Mouse (Mus musculus) MEL-GATA-1-ER (cell line): ENCODE measurements around the gene Rmi2.
"Not testable (repeated sequence)": the region's sequence is repeated elsewhere in the genome, so short reads cannot be mapped to it uniquely, and the experiment has no call there.

Experiments
- DNase-seq: peaks from one replicate; pipeline ENCODE4 v3.0.0-alpha.2; 2012; ENCODE audit warnings: low read depth; ENCODE audit errors: extremely low read depth

Rmi2 gene

DNA sequence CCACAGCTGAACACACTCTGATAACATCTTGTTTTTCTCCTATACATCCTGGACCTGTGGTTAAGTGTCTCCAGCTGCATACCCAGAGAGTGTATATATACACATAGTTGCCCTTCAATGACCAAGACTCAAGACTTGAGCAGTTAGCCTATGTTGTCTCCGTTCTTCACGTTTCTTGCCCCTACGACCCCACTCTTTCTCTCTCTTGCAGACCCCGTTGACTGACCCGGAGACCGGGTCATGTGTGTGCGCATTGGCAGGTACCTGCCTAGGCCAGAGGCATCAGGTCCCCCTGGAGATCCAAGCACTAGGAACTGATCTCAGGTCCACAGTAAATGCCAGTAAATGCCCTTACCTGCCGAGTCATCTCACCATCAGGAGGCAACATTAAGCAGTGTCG, 7.6 kb upstream of the Rmi2 start:
- DNase-seq, result no peak

DNA sequence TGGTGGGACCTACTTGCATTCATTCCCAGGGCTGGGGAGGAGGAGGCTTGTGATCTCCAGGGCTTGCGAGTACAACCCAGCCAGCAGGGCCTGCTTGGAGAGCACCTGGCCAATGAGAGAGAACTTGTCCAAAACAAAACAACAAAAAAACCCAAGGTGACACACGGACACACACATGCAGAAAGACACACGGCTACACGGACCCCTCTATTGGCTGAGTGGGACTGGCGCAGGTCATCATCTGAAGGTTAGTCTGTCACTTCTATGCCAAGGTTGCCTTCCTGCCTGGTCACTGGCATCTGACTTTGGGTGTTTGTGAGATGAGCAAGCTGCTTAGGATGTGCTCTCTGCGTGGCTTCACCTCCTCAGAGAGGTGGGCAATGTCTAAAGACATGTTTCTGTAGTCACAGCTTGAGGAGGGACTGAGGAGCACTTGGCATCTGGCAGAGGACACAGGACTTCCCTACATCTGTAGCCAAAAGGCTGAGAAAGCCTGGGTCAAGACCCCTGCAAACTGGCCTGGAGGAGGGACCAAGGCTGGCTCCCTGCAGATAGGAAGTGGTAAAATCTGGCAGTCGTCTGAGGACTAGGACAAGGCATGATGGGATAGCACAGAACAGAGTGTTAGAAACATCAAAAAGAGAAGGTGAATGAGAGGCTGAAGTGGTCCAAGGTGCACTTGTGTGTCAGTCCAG, 6.9 kb upstream of the Rmi2 start:
- no peak for DNase-seq

DNA sequence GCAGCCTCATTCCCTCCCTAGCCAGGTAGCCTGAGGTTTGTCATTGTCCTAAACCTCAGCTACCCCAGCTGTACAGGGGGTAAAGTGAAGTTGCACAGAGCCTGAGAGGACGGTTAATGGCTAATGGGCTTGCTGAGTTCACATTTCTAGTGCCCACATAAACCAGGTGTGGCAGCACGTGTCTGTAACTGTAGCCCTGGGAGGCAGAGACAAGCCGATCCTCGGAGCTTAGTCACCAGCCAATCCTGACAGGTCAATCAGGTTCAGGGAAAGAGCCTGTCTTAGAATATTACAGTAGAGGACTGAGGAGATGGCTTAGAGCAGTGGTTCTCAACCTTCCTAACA, 6.4 kb upstream of the Rmi2 start:
- DNase-seq, result no peak

DNA sequence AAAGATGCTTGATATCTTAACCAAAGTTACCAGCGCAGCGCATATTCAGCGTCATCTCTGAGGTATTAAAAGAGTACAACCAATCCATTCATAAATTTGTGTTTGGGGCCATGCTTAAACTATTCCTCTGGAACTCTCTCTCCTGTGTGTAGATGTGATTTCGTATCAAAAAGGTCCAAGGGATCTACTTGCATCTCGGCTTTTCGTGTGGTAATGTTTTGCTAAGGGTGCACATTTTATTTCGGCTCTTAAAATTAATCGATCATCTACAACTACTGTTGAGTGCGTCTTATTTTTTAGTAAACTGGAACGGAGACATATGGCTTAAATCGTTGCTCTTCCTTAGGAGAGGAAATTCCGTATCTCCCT, 333 bp upstream of the Rmi2 start:
- DNase-seq, result peak; percentile 21

DNA sequence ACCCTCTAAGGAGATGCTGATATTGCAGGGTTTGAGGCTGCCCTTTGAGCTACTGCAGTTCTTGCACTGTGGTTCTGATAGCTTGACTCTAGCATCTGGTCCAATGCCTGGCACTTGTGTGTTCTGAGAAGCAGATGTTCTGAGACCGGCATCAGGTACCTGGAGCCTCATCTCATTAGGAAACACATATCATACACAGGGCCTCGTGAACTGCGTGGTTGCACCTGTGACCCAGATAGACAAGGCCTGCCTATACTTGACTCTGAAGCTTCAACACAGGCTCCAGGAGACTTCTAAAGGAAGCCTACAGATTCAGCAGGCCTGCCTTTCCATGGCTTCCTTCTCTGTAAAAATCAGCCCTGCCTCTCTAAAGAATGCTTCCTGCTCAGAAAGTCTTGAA, 1.5 kb downstream of the Rmi2 start:
- DNase-seq, result no peak

DNA sequence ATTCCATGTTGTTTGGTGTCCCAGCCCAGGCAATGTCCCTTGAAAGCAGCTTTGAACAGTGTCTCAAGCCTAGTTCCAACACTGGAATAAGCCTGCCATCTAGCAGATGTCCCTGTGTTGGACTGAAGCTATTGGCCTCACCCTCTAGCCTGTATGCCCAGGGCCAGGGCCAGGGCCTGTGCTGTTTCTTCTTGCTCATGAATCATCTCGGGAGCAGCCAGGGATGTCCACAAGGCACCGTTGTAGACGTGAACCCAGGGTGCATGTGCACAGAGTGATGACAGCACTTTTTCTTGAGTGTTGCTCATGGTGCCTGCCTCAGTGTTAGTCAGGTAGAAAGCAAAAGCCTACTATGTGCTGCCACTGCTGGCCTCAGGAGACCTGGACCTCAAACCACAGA, 2.4 kb downstream of the Rmi2 start:
- no peak for DNase-seq

DNA sequence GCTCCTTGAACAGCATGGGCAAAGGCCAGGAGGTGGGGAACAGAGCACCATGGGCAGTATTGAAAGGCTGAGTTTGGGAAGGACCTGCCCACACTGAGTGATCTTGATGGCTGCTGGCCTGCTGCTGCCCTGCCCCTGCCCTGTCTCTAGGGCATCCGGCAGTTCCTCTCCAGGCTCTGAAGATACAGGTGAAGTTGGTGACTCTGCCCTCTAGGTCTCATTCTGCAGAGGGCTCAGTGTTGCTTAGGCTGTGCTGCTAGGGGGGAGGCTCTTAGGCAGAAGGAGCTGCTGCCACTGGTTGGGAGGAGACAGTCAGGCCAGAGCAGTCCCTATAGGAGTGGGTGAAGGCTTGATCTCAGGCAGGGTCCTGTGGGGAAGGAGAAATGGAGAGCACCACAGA, 3.0 kb downstream of the Rmi2 start:
- DNase-seq, result no peak

DNA sequence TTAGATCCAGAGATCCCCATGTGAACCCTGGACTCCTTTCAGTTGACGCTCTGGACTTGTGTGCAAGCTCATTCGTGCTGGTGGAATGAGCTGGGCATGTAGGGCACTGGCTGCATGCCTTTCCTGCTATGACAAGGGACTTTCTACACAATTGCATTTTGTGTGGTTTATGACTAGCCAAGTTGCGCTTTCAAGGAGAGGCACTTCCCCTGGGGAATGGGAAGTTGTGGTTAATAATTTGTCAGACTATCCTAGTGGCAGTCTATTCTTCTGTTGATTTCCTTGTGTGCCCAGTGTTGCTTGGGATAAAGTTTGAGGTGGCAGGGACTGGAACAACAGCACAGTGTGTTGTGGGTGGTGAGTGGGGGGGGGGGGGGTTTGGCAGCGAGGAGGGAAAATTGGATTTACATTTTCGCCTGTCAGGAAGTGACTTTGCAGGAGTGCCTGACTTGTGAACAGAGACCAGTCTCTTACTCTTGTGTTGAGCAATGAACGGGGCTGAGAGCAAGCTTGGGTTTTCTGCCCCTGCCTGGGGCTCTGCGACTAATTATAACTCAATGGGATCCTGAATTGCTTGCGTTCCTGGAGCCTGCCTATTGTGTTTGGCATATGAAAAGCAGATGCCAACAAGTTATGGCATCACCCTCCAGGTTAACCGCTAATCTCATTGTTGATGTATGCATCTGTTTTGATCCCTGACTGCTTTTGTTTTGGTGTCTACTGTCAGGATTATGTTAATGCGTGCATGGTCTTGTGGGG, 3.8 kb downstream of the Rmi2 start:
- DNase-seq, result peak; percentile 26

DNA sequence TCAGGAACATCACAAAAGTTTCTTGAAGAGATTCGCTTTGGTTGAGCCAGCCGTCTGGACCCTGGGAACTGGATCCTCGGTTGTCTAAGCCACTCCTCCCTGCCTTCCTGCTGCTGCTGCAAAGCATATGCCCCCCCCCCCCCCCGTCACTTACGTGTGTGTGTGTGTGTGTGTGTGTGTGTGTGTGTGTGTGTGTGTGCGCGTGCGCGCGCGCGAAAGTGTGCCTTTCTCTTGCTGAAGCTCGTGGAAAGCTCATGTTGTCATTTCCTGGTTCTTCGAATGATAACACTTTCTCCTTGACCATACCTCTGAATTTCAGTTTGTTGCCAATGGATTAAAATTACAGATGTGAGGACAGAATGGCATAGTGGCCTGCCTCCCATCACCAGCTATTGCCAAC, 5.2 kb downstream of the Rmi2 start:
- no peak for DNase-seq

DNA sequence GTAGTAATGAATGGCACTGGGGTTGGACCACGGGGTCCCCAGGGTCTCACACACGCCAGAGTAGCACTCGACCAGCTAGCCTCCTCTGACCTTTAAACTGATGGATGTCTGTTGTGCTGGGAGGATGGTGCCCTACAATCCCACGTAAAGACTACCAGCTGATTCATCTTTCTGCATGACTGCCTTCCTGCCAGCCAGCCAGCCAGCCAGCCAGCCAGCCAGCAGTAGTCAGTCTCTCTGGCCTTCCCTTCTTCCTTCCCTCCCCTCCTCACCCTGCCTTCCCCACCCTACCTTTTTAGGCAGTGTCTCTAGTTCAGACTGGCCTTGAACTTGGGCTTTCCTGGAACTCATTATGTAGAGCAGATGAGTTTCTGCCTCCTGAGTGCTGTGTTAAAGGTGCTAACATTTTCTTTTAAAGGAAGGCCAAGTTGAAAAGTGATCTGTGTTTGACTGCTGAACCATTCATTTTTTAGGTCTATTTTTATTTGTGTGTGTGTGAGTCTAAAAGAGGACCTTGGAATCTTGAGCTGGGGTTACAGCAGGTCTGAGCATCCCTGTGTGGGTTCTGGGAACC, 7.5 kb downstream of the Rmi2 start:
- DNase-seq, result no peak

DNA sequence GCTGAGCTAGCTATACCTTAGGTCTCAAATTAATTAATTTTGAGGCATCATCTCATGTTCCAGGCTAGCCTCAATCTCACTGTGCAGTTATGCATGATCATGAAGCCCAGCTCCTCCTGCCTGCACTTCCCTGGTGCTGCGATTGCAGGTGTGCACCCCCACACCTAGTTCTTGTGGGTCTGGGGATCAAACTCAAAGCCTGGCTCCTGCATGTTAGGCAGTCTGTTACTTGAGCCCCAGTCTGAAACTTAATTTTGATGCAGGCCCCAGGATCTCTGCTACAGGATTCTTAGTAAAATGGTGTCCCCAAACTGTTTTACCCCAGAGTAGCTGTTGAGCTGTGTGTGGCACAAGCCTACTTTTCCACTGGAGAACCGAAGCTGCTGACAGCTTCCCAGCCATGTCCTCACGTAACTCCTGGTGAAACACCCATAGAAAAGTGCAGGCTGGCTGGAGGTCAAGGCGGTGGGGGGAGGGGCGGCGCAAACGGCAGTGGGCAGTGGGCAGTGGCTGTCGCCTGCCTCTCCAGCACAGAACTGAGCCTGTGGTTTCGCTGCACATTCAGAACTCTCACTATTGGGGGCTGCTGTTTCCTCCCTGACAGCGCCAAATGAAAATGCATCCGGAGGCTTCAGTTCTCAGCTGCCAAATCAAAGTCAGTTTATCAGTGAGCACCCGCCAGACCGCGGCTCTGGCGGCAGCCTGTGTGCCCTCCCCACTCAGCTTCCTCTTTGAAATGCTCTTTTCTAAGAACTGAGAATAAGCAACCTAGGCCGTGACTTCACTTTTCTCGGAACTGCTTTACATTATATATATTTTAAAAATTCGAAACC, 8.8 kb downstream of the Rmi2 start:
- peak; percentile 79 for DNase-seq

DNA sequence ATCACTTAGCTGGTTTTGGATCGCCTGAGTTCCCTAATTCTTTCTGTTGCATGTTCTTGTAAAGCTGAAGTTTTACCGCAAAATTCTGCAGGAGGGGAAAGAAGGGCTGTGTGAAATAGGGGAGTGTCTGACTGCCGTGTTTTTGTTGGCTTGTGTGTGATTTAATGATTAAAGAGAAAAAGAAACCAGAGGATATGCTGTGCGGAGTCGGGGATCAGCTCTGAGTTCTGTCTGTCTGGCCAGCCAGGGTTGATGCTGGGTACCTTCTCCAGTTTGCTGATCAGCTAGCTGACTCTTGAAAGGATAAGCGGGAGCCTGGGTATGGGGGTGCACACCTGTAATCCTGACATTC, 9.4 kb downstream of the Rmi2 start:
- no peak for DNase-seq

DNA sequence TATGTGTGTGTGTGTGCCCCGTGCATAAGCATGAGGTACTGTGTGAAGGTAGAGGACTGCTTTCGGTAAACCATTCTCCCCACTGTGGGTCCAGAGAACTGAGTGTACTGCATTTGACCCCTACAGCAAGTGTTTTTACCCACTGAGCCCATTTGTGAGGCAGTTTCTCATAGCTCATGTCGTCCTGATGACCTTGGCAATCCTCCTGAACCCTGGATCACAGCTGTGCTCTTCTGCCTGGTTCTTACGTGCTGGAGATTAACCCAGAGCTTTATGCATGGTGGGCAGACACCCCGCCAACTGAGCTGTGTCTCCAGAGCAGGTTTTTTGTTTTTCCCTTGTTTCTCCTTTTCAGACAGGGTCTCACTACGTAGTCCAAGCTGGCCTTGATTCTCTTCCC, 11.1 kb downstream of the Rmi2 start:
- no peak for DNase-seq

DNA sequence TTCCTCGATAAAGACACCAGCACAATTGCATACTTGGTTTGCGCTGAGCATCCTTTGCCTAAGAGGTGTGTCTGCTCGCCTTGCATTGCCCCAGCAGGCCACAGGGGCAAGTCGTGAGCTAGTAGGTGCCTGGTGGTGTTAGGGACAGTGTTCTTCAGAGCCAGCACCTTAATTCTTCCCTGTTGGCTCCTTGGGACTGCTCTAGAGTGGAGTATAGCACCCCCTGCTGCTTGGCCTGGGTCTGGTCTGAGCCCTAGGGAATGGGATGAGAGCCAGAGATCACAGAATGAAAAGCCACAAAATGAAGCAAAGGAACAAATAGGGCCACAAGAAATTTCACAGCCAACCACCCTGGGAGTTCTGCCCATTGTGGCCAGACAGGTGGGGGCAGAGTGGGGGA, 11.6 kb downstream of the Rmi2 start:
- DNase-seq, result peak; percentile 11

DNA sequence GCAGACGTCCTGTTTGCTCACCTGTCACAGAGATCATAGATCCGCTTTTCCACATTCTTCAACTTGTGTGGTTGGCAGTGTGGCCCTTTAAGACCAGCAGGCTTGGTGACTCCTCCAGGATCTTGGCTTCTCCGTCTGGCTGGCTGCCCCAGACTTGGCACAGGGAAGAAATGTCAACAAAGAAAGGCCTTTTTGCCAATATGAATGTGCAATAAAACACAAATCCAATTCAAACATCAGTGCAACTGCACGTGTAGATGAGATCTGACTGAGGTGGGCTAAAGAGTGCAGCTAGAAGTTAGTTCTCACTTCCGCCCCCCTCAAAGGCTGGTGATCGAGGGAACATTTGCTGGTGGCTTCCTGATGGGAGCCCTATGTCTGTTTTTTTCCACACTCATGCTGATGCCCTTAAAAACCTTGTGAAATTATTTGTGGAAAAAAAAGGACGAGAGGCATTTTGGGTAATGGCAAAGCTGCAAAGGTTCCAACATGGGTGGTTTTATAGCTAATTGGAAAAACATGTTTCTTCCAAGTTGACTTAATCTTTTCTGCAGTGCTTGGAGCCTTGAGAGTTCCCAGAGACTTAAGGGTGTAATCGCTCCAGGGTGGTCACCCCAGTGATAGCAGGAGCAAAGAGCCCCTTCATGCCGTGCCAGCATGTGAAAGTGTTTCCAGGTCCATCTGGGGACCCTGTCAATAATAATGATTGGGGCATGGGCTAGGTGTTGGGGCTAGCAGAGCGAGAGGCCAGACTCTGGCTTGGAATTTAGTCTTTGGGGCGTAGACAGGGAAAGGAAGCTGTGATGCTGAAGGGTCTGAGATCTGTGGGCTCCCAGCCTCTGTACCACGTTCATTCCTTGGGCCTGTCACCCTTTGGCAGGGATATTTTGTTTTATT, 15.4 kb downstream of the Rmi2 start:
- no peak for DNase-seq

DNA sequence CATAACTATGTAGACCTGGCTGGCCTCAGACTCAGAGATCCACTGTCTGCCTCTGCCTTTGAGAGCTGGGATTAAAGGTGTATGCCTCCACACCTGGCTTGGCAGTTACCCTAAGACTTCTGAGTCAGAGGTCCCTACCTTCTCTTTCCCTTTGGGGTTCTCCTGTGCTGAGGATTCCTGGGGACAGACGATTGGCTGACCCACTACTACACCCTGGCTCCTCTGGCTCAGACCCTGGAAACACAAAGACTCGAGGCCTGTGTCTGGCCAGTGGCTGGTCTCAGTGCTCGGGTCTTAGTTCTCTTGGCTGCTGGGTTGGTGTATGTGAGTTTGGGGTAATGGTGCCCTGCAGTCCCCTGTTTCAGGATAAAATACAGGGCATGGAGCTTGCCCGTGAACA, 16.0 kb downstream of the Rmi2 start:
- DNase-seq, result no peak

DNA sequence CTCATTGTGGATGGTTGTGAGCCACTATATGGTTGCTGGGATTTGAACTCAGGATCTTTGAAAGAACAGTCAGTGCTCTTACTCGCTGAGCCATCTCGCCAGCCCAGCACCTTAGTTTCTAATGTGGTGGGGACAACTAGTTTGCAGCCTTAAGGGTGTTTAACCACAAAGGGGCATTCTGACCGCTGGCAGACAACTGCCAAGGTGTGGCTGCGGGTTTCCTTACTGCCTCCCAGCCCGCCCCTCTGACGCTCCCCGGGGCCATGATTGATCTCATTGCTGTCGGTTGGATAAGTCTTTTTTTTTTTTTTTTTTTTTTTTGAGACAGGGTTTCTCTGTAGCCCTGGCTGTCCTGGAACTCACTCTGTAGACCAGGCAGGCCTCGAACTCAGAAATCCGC, 17.4 kb downstream of the Rmi2 start:
- DNase-seq, result not testable (repeated sequence)

DNA sequence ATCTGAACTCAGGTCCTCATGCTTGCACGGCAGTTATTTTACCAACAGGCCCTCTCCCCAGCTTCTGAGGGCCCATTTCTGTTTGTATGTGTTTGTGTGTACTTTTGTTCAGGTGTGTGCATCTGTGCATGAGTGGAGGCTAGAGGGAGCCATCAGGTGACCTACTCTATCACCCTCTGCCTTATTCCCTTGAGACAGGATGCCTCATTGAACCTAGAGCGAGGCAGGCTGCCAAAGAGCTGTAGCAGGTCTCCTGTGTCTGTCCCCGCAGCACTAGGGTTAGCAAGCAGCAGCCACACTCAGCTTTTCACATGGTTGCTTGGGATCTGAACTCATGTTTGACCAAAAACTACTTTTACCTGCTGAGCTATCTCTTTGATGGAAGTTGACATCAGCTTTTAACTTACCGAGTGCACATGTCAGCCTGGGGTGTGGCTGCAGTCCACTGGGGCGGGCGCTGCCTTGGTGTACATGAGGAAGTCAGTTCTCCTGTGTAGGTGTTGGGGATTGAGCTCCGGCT, 24.9 kb downstream of the Rmi2 start:
- DNase-seq, result no peak

DNA sequence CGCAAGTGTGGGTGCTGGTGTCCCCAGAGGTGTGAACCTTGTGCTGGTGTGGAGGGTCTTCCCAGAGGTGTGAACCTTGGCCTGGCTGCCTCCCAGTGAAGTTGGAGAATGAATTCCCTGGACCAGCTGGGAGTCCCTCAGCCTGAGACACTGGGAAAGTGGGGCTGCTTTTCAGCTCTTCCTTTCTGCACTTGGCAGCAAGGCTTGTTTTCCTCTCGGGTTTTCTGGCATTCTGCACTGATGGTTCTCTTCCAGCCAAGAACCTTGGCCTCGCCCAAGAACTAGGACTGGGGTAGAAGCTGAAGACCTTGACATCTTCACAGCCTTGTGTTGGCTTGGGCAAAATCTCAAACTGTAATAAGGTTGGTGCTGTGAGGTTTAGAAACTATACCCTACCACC, 26.5 kb downstream of the Rmi2 start:
- DNase-seq, result no peak

DNA sequence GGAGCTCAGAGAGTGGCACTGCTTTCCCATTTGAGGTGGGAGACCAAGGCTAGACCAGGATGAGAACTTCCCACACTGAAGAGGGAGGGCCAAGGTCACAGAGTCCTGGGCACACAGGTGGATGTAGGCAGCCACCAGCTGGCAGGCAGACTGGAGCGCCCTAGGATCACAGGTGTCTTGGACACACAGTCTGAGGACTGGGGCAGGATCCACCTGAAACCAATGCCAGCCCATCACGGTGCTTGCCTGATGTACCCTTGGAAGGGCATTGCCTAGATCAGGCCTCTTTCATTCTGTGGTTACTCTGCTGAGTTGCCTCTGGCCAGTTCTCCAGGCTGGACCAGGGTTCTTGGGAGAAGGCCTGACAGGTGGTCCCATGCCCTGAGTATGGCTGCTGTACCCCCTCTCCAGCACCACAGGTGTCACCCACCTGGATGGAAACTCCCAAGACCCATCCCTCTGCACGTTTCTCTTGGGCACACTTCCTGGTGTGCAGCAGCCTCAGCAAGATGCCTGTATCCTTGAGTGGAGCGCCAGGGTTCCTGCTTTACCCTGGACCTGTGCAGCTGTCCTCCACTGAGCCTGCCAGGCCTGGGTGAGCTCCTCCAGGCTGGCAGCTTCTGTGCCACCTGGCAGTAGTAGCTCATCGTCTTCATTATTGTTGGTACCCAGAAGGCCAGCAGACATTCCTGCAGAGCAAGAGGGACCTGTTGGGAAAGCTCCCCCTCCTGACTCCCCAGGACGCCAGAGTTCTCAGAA, 30.2 kb downstream of the Rmi2 start:
- DNase-seq, result no peak
